8 mouse cellular contexts compared by ENCODE assay signal in the genomic region with DNA sequence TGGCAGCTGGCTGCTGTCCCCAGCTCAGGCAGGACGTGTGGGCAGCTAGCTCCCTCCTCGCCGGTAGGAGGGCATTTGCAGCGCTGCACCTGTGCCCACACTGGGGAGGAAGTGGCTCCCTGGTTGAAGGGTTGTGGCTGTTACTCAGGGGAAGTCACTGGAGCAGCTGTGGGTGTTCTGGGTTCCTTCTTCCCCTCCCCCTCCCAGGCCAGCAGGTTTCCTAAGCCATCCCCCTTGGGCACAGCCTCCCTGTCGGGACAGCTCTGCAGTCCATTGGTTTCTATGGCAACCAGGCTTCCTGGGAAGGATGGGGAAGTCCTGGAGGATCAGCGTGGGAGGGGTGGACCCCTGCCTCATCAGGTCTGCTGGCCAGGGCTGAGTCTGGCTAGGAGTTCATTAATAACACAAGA. TPM values are rescaled to one million over a fixed set of nuclear protein-coding genes. Genes with fewer than 3 reads are reported as not detected.
DNase-seq lines count a peak whose midpoint lies in the region; ATAC-seq lines count a peak whose summit lies in the region.

No protein-coding gene starts in this region.

- no peak for DNase-seq in kidney, adult 8-10 months
- DNase-seq in lung, postnatal 10 days: peak; percentile 46
- peak; percentile 74 for DNase-seq in retina, postnatal 1 day
- no peak for DNase-seq in frontal cortex, adult 2 months (ENCODE audit: extremely low spot score in 1 of 2, low spot score in 1 of 2)
- no peak for DNase-seq in right cerebral cortex, postnatal 14 days
- DNase-seq in ovary, postnatal 14 days (ENCODE audit: low spot score): no peak

- 0 out of 2 replicates have a peak, but pooled peaks cover 2% of the 10 kb centered on the region for H3K36me3 ChIP-seq in kidney, embryonic 14.5 days (ENCODE audit: control insufficient read depth, insufficient read depth, low read length)
- H3K36me3 ChIP-seq in embryonic facial prominence, embryonic 12.5 days: no peaks in the 10 kb centered on the region

- H3K4me1 ChIP-seq in kidney, embryonic 14.5 days (ENCODE audit: control insufficient read depth, insufficient read depth, low read length): peaks cover 28% of the 10 kb centered on the region
- peaks cover 31% of the 10 kb centered on the region for H3K4me1 ChIP-seq in embryonic facial prominence, embryonic 12.5 days

- ATAC-seq in kidney, embryonic 14.5 days (ENCODE audit: low FRiP score, low TSS enrichment): peak; percentile 44
- ATAC-seq in embryonic facial prominence, embryonic 12.5 days (ENCODE audit: insufficient number of reproducible peaks, insufficient read depth, low FRiP score, low TSS enrichment): no peak

- H3K9ac ChIP-seq in kidney, embryonic 14.5 days (ENCODE audit: low read depth, low read length): no peak overlapping the region
- H3K9ac ChIP-seq in embryonic facial prominence, embryonic 12.5 days: no peak overlapping the region

- WGBS in kidney, embryonic 14.5 days: 9% methylated on average over 6 of the region's 6 CpGs
- WGBS in embryonic facial prominence, embryonic 12.5 days: 9% methylated on average over 6 of the region's 6 CpGs

- H3K27me3 ChIP-seq in kidney, embryonic 14.5 days (ENCODE audit: control insufficient read depth, insufficient read depth, low read length): no peaks in the 10 kb centered on the region
- H3K27me3 ChIP-seq in embryonic facial prominence, embryonic 12.5 days: no peaks in the 10 kb centered on the region

- no peaks in the 10 kb centered on the region for H3K9me3 ChIP-seq in kidney, embryonic 14.5 days (ENCODE audit: control insufficient read depth, low read length)
- H3K9me3 ChIP-seq in embryonic facial prominence, embryonic 12.5 days: no peaks in the 10 kb centered on the region

- H3K4me3 ChIP-seq in kidney, embryonic 14.5 days (ENCODE audit: low read length): no peak overlapping the region
- no peak overlapping the region for H3K4me3 ChIP-seq in embryonic facial prominence, embryonic 12.5 days

- no peak overlapping the region for H3K4me2 ChIP-seq in kidney, embryonic 14.5 days (replicated peaks; ENCODE audit: low read depth, low read length)
- 0 out of 2 replicates have a peak overlapping the region, but pooled peaks have one; percentile 1 for H3K4me2 ChIP-seq in embryonic facial prominence, embryonic 12.5 days (replicated peaks)

- H3K27ac ChIP-seq in kidney, embryonic 14.5 days (ENCODE audit: low read depth, low read length): no peak overlapping the region
- no peak overlapping the region for H3K27ac ChIP-seq in embryonic facial prominence, embryonic 12.5 days

RNA-seq across cellular contexts. Expression of gene Trp53i11, which starts 5.3 kb away (rescaled TPM):
- 26.4 and 46.6 TPM in 2 replicates for polyA plus RNA-seq in kidney, embryonic 14.5 days (2014; fragmentation: Nextera tagmentation; extraction: Ambion mirVana)
- polyA plus RNA-seq in embryonic facial prominence, embryonic 12.5 days (2016; fragmentation: Nextera tagmentation; extraction: Ambion mirVana): 36.8 and 37.0 TPM in 2 replicates
- polyA plus RNA-seq in frontal cortex, adult 2 months (2012; rRNA removed): 80.4 and 85.9 TPM in 2 replicates

Comparison
In these comparisons a context has a peak if more than half of its experiments do, and no peak if none do; other contexts are left out.
1. DNase-seq: peak in lung, postnatal 10 days (single experiment) and retina, postnatal 1 day (single experiment); none in kidney, adult 8-10 months (0 of 2), frontal cortex, adult 2 months (0 of 2), right cerebral cortex, postnatal 14 days (single experiment) and ovary, postnatal 14 days (single experiment).